Mouse (Mus musculus) mesoderm, embryonic 11.5 days (tissue): ENCODE data around the gene Adam26a.
"Not testable (repeated sequence)": the region's sequence is repeated elsewhere in the genome, so short reads cannot be mapped to it uniquely, and the experiment has no call there.

Source experiments
- DNase-seq: peaks from one replicate; pipeline ENCODE4 v3.0.0-alpha.2; 2012; ENCODE audit warnings: low read depth, low spot score

Gene Adam26a

GRCm38 (mm10) chr8:43576607-43577006, at the start of gene Adam26a:
Adam26a (minus strand) TSS chr8:43576707.
- DNase-seq, result not testable (repeated sequence)

GRCm38 (mm10) chr8:43616046-43616445, 39.5 kb upstream of the Adam26a start:
- no peak for DNase-seq

GRCm38 (mm10) chr8:43603657-43604056, 27.1 kb upstream of the Adam26a start:
- DNase-seq, result not testable (repeated sequence)

- DNase-seq, result not testable (repeated sequence)
These were observed 26.7 kb upstream of the Adam26a start for GRCm38 (mm10) chr8:43603166-43603565.

GRCm38 (mm10) chr8:43528006-43528405, 48.5 kb downstream of the Adam26a start, which contains the start of gene Adam26b:
Adam26b (minus strand) TSS chr8:43528106.
- DNase-seq, result not testable (repeated sequence)
